ENCODE assay signal across 8 mouse cellular contexts in the genomic region with DNA sequence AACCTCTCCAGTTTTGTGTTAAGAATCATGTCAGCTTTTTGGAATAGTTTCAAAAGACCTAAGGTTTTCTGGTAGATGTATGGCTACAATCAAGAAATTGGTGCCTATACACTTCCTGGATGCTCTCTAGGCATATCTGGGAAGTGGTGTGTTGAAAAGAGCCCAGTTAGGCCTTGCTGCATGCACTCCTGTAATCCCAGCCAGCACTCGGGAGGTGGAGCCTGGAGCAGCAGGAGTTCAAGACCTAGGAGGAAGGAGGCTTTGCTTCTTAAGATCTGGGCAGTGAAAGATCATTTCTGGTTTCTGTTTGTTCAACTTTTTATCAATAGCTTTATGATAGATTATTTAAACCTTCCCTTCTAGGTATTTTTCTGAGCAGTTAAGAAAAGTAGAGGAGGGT. TPM values are rescaled to one million over a fixed set of nuclear protein-coding genes. Genes with fewer than 3 reads are reported as not detected.
DNase-seq lines count a peak whose midpoint lies in the region; ATAC-seq and TF ChIP-seq lines count a peak whose summit lies in the region.

No protein-coding gene starts in this region.

- no peaks in the 10 kb centered on the region for H3K9me3 ChIP-seq in megakaryocyte, embryonic 14.5 days
- H3K9me3 ChIP-seq in limb, embryonic 12.5 days = no peaks in the 10 kb centered on the region
- no peaks in the 10 kb centered on the region for H3K9me3 ChIP-seq in neural tube, embryonic 15.5 days (replicated peaks)

- intact Hi-C loops in left cerebral cortex, postnatal 14 days (cut with DNase I) = no loop called here

- no peaks in the 10 kb centered on the region for H3K27me3 ChIP-seq in megakaryocyte, embryonic 14.5 days (replicated peaks)
- no peaks in the 10 kb centered on the region; the same call in 1 of the 2 replicates for H3K27me3 ChIP-seq in limb, embryonic 12.5 days
- H3K27me3 ChIP-seq in neural tube, embryonic 15.5 days (replicated peaks) = no peaks in the 10 kb centered on the region

- no peak overlapping the region for H3K27ac ChIP-seq in embryonic fibroblast, embryonic 13.5 days (ENCODE audit: insufficient read depth, low read length)
- H3K27ac ChIP-seq in limb, embryonic 12.5 days = no peak overlapping the region
- H3K27ac ChIP-seq in neural tube, embryonic 15.5 days (replicated peaks) = no peak overlapping the region

- peak overlapping the region; percentile 96 for H3K4me3 ChIP-seq in megakaryocyte, embryonic 14.5 days (replicated peaks)
- H3K4me3 ChIP-seq in embryonic fibroblast, embryonic 13.5 days (ENCODE audit: insufficient read depth, low read length) = peak overlapping the region; percentile 25
- peak overlapping the region; percentile 93 for H3K4me3 ChIP-seq in limb, embryonic 12.5 days (replicated peaks)
- H3K4me3 ChIP-seq in neural tube, embryonic 15.5 days (replicated peaks) = peak overlapping the region; percentile 99

- WGBS in limb, embryonic 12.5 days = 14% methylated on average over 1 of the region's 1 CpGs
- 23% methylated on average over 1 of the region's 1 CpGs for WGBS in neural tube, embryonic 15.5 days

- H3K9ac ChIP-seq in limb, embryonic 12.5 days (replicated peaks) = peak overlapping the region; percentile 28; the same call in 1 of the 2 replicates
- H3K9ac ChIP-seq in neural tube, embryonic 15.5 days (replicated peaks) = peak overlapping the region; percentile 84; the same call in 1 of the 2 replicates

- ATAC-seq in megakaryocyte, adult 5-6 weeks (ENCODE audit: poor library complexity, severe bottlenecking) = no peak
- ATAC-seq in limb, embryonic 12.5 days (ENCODE audit: insufficient number of reproducible peaks, insufficient read depth, low FRiP score, low TSS enrichment, low read depth) = no peak
- no peak for ATAC-seq in neural tube, embryonic 15.5 days (ENCODE audit: low FRiP score)
- ATAC-seq in activated CD4-positive, CD25-positive, alpha-beta regulatory T cell, adult 4 months = no peak

- peak overlapping the region; percentile 81 for H3K4me2 ChIP-seq in limb, embryonic 12.5 days
- peak overlapping the region; percentile 81 for H3K4me2 ChIP-seq in neural tube, embryonic 15.5 days

- H3K36me3 ChIP-seq in megakaryocyte, embryonic 14.5 days (replicated peaks; ENCODE audit: low read length) = peaks cover 5% of the 10 kb centered on the region
- H3K36me3 ChIP-seq in limb, embryonic 12.5 days = peaks cover 22% of the 10 kb centered on the region
- peaks cover 6% of the 10 kb centered on the region for H3K36me3 ChIP-seq in neural tube, embryonic 15.5 days

- DNase-seq in left cerebral cortex, postnatal 14 days (ENCODE audit: low spot score in 2 of 2) = no peak
- DNase-seq in gastrocnemius, postnatal 4 days (ENCODE audit: low spot score in 2 of 2) = no peak

- TF ChIP-seq CTCF in embryonic fibroblast, embryonic 13.5 days (IDR thresholded peaks at IDR 0.05; ENCODE audit: borderline replicate concordance, insufficient read depth, low read length) = no peak

- TF ChIP-seq POLR2A in embryonic fibroblast, embryonic 13.5 days (IDR thresholded peaks at IDR 0.05; ENCODE audit: low read depth, low read length) = no peak

- peaks cover 52% of the 10 kb centered on the region for H3K4me1 ChIP-seq in megakaryocyte, embryonic 14.5 days
- H3K4me1 ChIP-seq in embryonic fibroblast, embryonic 13.5 days (ENCODE audit: control insufficient read depth, insufficient read depth, low read length) = no peaks in the 10 kb centered on the region; the same call in 1 of the 2 replicates
- H3K4me1 ChIP-seq in limb, embryonic 12.5 days (replicated peaks) = peaks cover 28% of the 10 kb centered on the region
- H3K4me1 ChIP-seq in neural tube, embryonic 15.5 days = peaks cover 47% of the 10 kb centered on the region

RNA-seq across cellular contexts. Expression of a gene that starts 1.8 kb away (rescaled TPM):
- polyA plus RNA-seq in megakaryocyte, embryonic 14.5 days (2012; ENCODE audit: insufficient read depth, low replicate concordance) = 12.8 and 33.7 TPM in 2 replicates
- total RNA-seq in megakaryocyte, adult 5-6 weeks (2015) = 37.7 and 39.2 TPM in 2 replicates
- total RNA-seq in megakaryocyte, adult 5-6 weeks (2017) = 60.2 and 60.5 TPM in 2 replicates
- polyA plus RNA-seq in embryonic fibroblast, embryonic 13.5 days (2011; ENCODE audit: insufficient read length, low read depth, missing spikeins) = 61.1 and 90.9 TPM in 2 replicates
- 184 and 189 TPM in 2 replicates for polyA plus RNA-seq in limb, embryonic 12.5 days (2016; fragmentation: Nextera tagmentation; extraction: Ambion mirVana)
- polyA plus RNA-seq in neural tube, embryonic 15.5 days (2015; fragmentation: Nextera tagmentation; extraction: Ambion mirVana) = 60.9 and 69.5 TPM in 2 replicates
- 10 to 100 TPM; 56.8 to 60.2 TPM for polyA plus RNA-seq in activated CD4-positive, CD25-positive, alpha-beta regulatory T cell, adult 4 months (2017; shearing (Covaris generic))
- 10 to 100 TPM; 47.0 to 50.1 TPM for total RNA-seq in left cerebral cortex, postnatal 14 days (2021)
- 10 to 100 TPM; 68.9 to 71.8 TPM for total RNA-seq in gastrocnemius, postnatal 4 days (2021)

RNA-seq across cellular contexts. Expression of a gene that starts 13.3 kb away (rescaled TPM):
- polyA plus RNA-seq in megakaryocyte, embryonic 14.5 days (2012; ENCODE audit: insufficient read depth, low replicate concordance) = 6.3 and 9.8 TPM in 2 replicates
- 8.3 and 10.3 TPM in 2 replicates for total RNA-seq in megakaryocyte, adult 5-6 weeks (2015)
- 25.5 and 27.4 TPM in 2 replicates for total RNA-seq in megakaryocyte, adult 5-6 weeks (2017)
- 31.1 and 32.5 TPM in 2 replicates for polyA plus RNA-seq in embryonic fibroblast, embryonic 13.5 days (2011; ENCODE audit: insufficient read length, low read depth, missing spikeins)
- polyA plus RNA-seq in limb, embryonic 12.5 days (2016; fragmentation: Nextera tagmentation; extraction: Ambion mirVana) = 21.1 and 21.2 TPM in 2 replicates
- 70.4 and 81.7 TPM in 2 replicates for polyA plus RNA-seq in neural tube, embryonic 15.5 days (2015; fragmentation: Nextera tagmentation; extraction: Ambion mirVana)
- 10 to 100 TPM; 15.4 to 21.8 TPM for polyA plus RNA-seq in activated CD4-positive, CD25-positive, alpha-beta regulatory T cell, adult 4 months (2017; shearing (Covaris generic))
- total RNA-seq in left cerebral cortex, postnatal 14 days (2021) = 10 to 100 TPM; 39.0 to 44.2 TPM
- 10 to 100 TPM; 14.0 to 15.3 TPM for total RNA-seq in gastrocnemius, postnatal 4 days (2021)

RNA-seq across cellular contexts. Expression of a gene that starts 39.1 kb away (rescaled TPM):
- polyA plus RNA-seq in megakaryocyte, embryonic 14.5 days (2012; ENCODE audit: insufficient read depth, low replicate concordance) = 28.9 and 34.9 TPM in 2 replicates
- 30.0 and 32.6 TPM in 2 replicates for total RNA-seq in megakaryocyte, adult 5-6 weeks (2015)
- 30.2 and 31.1 TPM in 2 replicates for total RNA-seq in megakaryocyte, adult 5-6 weeks (2017)
- polyA plus RNA-seq in embryonic fibroblast, embryonic 13.5 days (2011; ENCODE audit: insufficient read length, low read depth, missing spikeins) = 370 and 371 TPM in 2 replicates
- polyA plus RNA-seq in limb, embryonic 12.5 days (2016; fragmentation: Nextera tagmentation; extraction: Ambion mirVana) = 66.3 and 70.1 TPM in 2 replicates
- 71.8 and 78.2 TPM in 2 replicates for polyA plus RNA-seq in neural tube, embryonic 15.5 days (2015; fragmentation: Nextera tagmentation; extraction: Ambion mirVana)
- 10 to 100 TPM; 19.7 to 22.1 TPM for polyA plus RNA-seq in activated CD4-positive, CD25-positive, alpha-beta regulatory T cell, adult 4 months (2017; shearing (Covaris generic))
- total RNA-seq in left cerebral cortex, postnatal 14 days (2021) = 100 to 1,000 TPM; 205 to 209 TPM
- total RNA-seq in gastrocnemius, postnatal 4 days (2021) = 100 to 1,000 TPM; 200 to 204 TPM

RNA-seq across cellular contexts. Expression of a gene that starts 59.0 kb away (rescaled TPM):
- 3.4 TPM in 1 of 2 replicates, not detected in the other for polyA plus RNA-seq in megakaryocyte, embryonic 14.5 days (2012; ENCODE audit: insufficient read depth, low replicate concordance)
- total RNA-seq in megakaryocyte, adult 5-6 weeks (2015) = 2.0 and 4.2 TPM in 2 replicates
- 0.28 and 0.92 TPM in 2 replicates for total RNA-seq in megakaryocyte, adult 5-6 weeks (2017)
- 172 and 187 TPM in 2 replicates for polyA plus RNA-seq in embryonic fibroblast, embryonic 13.5 days (2011; ENCODE audit: insufficient read length, low read depth, missing spikeins)
- polyA plus RNA-seq in limb, embryonic 12.5 days (2016; fragmentation: Nextera tagmentation; extraction: Ambion mirVana) = 78.1 and 88.3 TPM in 2 replicates
- polyA plus RNA-seq in neural tube, embryonic 15.5 days (2015; fragmentation: Nextera tagmentation; extraction: Ambion mirVana) = 29.2 and 42.0 TPM in 2 replicates
- polyA plus RNA-seq in activated CD4-positive, CD25-positive, alpha-beta regulatory T cell, adult 4 months (2017; shearing (Covaris generic)) = not detected
- total RNA-seq in left cerebral cortex, postnatal 14 days (2021) = 1 to 10 TPM; 2.7 to 3.2 TPM
- 10 to 100 TPM; 71.4 to 77.1 TPM for total RNA-seq in gastrocnemius, postnatal 4 days (2021)

Comparison
In these comparisons a context has a peak if more than half of its experiments do, and no peak if none do; other contexts are left out.
1. H3K4me3 ChIP-seq: peak in every context shown above with its lines; median percentile 99 in neural tube, embryonic 15.5 days; 96 in megakaryocyte, embryonic 14.5 days; 93 in limb, embryonic 12.5 days; 25 in embryonic fibroblast, embryonic 13.5 days.